Mouse (Mus musculus) kidney, adult 2 months (tissue): Measurements from ENCODE around the gene Ptpn13. TPM values are rescaled to one million over a fixed set of nuclear protein-coding genes. Genes with fewer than 3 reads are reported as not detected.

Experiments
- DNase-seq: peaks from one replicate; pipeline ENCODE4 v3.0.0; 2021
- H3K27ac ChIP-seq: fragments of 200-500 bp; 2 replicates; pipeline ENCODE4 v1.5.1; 2012; ENCODE audit warnings: low read depth, low read length, control low read depth, inconsistent platforms; ENCODE audit not compliant: insufficient read depth
- H3K27me3 ChIP-seq: fragments of 200-500 bp; replicated peaks from 2 replicates; pipeline ENCODE4 v1.6.1; 2012; ENCODE audit warnings: mild to moderate bottlenecking, moderate library complexity, low read length, inconsistent platforms; ENCODE audit not compliant: control insufficient read depth, insufficient read depth
- H3K36me3 ChIP-seq: fragments of 200-500 bp; 2 replicates; pipeline ENCODE4 v1.6.1; 2012; ENCODE audit warnings: mild to moderate bottlenecking, moderate library complexity, low read length, inconsistent platforms; ENCODE audit not compliant: control insufficient read depth, insufficient read depth
- H3K4me1 ChIP-seq: fragments of 200-500 bp; 2 replicates; pipeline ENCODE4 v1.6.1; 2011; ENCODE audit warnings: low read length; ENCODE audit not compliant: control insufficient read depth, insufficient read depth
- H3K4me3 ChIP-seq: fragments of 200-500 bp; 2 replicates; pipeline ENCODE4 v1.5.1; 2011; ENCODE audit warnings: mild to moderate bottlenecking, low read depth, low read length, control low read depth; ENCODE audit not compliant: insufficient read depth
- CTCF ChIP-seq: fragments of 200-500 bp; conservative IDR thresholded peaks from 2 replicates; pipeline ENCODE4 v1.5.1; 2011; ENCODE audit warnings: low read depth, mild to moderate bottlenecking, control low read depth, low read length, moderate library complexity, mixed read lengths; ENCODE audit not compliant: insufficient read depth, insufficient read length
- POLR2A ChIP-seq: fragments of 200-500 bp; IDR thresholded peaks from one replicate; pipeline ENCODE4 v1.6.1; 2011; ENCODE audit warnings: low read depth, low read length, control low read depth
- WGBS: fragments of 180-500 bp; shearing (Covaris S2); methylation state at CpG from one replicate; pipeline ENCODE4 v1.1.7; 2018; 5-methylcytosine and 5-hydroxymethylcytosine counted together
- polyA plus RNA-seq: library from polyadenylated mRNA; depleted of rRNA; stranded (reverse); fragments of >200 nt; gene quantifications from 2 replicates; pipeline ENCODE4 v1.2.3, GENCODE M21; 2012

Ptpn13 gene
- polyA plus RNA-seq, 1 experiment: 23.7 TPM

DNA sequence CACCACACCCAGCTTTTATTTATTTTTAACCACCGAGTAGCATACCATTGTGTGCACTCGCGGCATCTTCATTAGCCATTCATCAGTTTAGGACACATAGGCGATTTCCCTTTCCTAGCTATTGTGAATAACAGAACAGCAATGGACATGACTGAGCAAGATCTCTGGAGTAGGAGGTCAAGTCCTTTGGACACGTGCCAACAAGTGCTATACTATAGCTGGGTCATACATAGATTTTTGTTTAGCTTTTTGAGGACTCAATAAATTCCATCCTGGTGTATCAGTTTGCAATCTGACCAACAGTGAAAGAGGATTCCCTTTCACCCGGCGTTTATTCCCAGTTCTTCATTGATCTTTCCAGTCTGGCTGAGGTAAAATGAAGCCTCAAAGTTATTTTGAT is 41.0 kb upstream of the Ptpn13 start:
- Histone ChIP-seq H3K27ac (no peak overlapping the region), H3K27me3 (no peaks in the 10 kb centered on the region), H3K4me3 (no peak overlapping the region), H3K4me1 (peaks cover 6% of the 10 kb centered on the region), H3K36me3 (no peaks in the 10 kb centered on the region)
- 71% methylated on average over 7 of the region's 7 CpGs for WGBS
- DNase-seq: no peak
- no peak for TF ChIP-seq CTCF
- no peak for TF ChIP-seq POLR2A

DNA sequence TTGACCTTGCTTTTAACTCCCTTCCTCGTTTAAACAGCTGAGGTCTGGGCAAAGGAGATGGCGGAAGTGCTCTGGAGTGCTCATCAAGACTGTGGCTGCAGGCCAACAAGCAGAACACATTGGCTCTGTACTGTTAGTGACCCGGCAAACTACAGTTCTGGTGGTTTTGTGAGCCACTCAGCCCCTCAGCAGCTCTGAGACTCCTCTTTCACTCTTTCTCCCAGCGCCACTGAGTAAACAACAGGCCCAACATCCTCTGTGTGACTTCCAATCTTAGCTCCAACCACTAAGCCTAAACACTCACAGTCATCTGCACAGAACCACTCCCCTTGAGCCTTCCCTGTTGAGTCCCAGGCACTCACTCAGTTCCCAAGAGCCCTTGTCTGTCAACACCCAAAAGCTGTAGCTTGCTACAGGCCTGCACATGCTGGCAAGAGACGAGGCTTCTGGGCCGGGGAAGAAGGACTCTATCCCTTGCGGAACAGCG is 37.4 kb upstream of the Ptpn13 start:
- H3K4me1 ChIP-seq: peaks cover 6% of the 10 kb centered on the region
- no peaks in the 10 kb centered on the region for H3K36me3 ChIP-seq
- H3K27me3 ChIP-seq: no peaks in the 10 kb centered on the region
- no peak overlapping the region for H3K4me3 ChIP-seq
- TF ChIP-seq CTCF (no peak), POLR2A (no peak)
- H3K27ac ChIP-seq: 0 out of 2 replicates have a peak overlapping the region, but pooled peaks have one; percentile 10
- DNase-seq: peak; percentile 75
- WGBS: 54% methylated on average over 8 of the region's 8 CpGs

DNA sequence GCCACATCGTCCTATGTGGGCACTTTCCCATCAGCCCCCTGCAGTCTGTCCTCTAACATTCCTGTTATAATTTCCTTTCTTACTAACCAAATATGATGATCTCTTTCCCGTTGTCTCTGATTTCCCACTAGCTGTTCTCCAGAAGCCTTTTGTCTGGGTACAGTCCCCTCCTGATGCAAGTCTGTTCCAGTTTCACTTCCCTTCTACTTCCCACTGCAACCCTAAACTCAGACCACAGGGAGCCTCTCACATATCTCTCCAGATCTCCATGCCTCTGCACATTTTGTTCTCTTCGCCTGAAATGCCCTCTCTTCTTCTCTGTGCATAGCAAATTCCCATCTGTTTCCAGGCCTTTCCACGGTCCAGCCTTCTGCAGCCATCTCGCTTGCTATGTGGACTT is 35.6 kb upstream of the Ptpn13 start:
- TF ChIP-seq CTCF (no peak), POLR2A (no peak)
- WGBS: 80% methylated on average over 5 of the region's 5 CpGs
- DNase-seq: no peak
- no peak overlapping the region for H3K27ac ChIP-seq
- peaks cover 9% of the 10 kb centered on the region for H3K4me1 ChIP-seq
- H3K4me3 ChIP-seq: no peak overlapping the region
- H3K36me3 ChIP-seq: no peaks in the 10 kb centered on the region
- no peaks in the 10 kb centered on the region for H3K27me3 ChIP-seq

DNA sequence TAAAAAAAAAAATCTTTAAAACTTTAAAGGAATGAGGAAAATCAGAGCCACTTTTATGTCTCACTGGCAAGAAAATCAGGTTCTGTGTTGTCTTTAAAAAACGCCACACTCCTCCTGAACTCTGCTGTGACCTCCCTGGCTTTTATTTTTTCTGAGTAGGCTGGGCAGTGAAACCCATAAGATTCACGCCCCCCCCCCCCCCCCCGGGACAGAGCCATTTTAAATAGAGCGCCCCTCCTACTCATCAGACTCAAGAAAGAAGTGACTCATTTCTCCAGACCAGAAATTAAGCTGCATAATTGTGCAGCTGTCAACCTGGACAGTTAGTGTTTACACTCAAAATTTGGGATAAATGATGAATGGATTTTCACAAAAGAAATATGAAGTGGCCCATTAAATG is 31.8 kb upstream of the Ptpn13 start:
- 27% methylated on average over 4 of the region's 4 CpGs for WGBS
- Histone ChIP-seq H3K4me1 (peaks cover 3% of the 10 kb centered on the region; the same call in 1 of the 2 replicates), H3K36me3 (no peaks in the 10 kb centered on the region), H3K4me3 (no peak overlapping the region), H3K27me3 (no peaks in the 10 kb centered on the region), H3K27ac (no peak overlapping the region)
- DNase-seq: no peak
- TF ChIP-seq POLR2A (no peak), CTCF (no peak)

DNA sequence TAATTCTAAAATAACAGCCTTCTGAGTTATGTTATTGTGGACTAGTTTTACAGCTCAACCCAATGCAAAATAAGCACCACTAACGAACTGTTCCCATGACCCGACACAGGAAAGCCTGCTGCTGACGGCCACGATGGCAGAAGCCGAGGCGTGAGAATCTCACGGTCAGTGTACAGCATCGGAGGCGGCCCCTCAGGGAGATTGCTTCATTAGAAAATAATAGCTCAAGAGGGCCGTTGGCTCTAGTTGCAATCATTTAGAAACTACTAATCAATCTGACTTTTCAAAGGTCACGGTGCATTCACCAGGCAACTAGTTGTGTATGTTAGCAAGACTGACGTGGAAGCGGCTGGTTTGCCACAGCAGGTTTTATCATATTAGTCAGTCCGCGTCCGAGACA is 31.2 kb upstream of the Ptpn13 start:
- Histone ChIP-seq H3K27ac (no peak overlapping the region; the same call in 1 of the 2 replicates), H3K27me3 (no peaks in the 10 kb centered on the region), H3K36me3 (no peaks in the 10 kb centered on the region), H3K4me3 (no peak overlapping the region), H3K4me1 (peaks cover 3% of the 10 kb centered on the region; the same call in 1 of the 2 replicates)
- TF ChIP-seq POLR2A: no peak
- TF ChIP-seq CTCF: no peak
- 66% methylated on average over 16 of the region's 16 CpGs for WGBS
- no peak for DNase-seq

DNA sequence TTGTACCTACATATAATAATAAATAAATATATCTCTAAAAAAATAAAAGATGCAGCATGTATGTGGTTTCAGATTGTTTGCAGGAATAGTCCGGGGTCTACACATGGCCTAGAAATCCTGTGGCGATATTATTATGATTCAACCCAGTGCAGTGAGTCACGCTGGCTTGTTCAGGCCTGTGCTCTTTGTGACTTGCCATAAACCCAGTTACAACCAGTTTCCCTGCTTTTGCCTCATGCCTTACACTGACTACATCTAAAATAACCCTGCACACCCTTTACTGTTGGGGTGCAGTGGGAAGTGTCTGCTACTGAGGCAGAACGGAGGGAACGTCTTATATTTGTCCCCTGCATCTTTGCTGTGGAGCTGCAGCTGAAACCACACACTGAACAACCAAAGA is 29.3 kb upstream of the Ptpn13 start:
- H3K4me3 ChIP-seq: no peak overlapping the region
- DNase-seq: no peak
- no peak overlapping the region for H3K27ac ChIP-seq
- H3K4me1 ChIP-seq: peaks cover 3% of the 10 kb centered on the region; the same call in 1 of the 2 replicates
- H3K36me3 ChIP-seq: no peaks in the 10 kb centered on the region
- no peaks in the 10 kb centered on the region for H3K27me3 ChIP-seq
- 78% methylated on average over 5 of the region's 5 CpGs for WGBS
- TF ChIP-seq CTCF (no peak), POLR2A (no peak)

DNA sequence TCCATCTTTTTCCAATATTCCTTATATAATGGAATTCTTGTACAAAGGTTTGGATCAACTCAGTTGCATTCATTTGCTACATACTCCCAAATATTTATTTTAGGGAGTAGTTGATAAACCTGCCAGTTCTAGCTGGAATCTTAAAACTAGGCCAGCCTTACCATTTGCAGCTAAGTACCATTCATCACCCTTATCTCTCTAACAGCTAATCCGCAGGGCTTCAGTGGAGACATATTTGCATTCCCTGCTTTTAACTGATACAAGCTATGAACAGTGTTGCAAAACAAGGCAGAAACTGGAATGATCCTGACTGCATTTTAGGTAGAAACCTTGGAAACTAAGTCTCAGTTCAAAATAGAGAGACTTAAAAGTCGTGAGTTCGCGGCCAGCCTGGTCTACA is 27.6 kb upstream of the Ptpn13 start:
- Histone ChIP-seq H3K36me3 (no peaks in the 10 kb centered on the region), H3K27ac (no peak overlapping the region), H3K4me3 (no peak overlapping the region), H3K27me3 (no peaks in the 10 kb centered on the region), H3K4me1 (peaks cover 3% of the 10 kb centered on the region; the same call in 1 of the 2 replicates)
- DNase-seq: no peak
- TF ChIP-seq POLR2A (no peak), CTCF (no peak)
- 76% methylated on average over 4 of the region's 4 CpGs for WGBS
